Mouse (Mus musculus) c-Kit-positive CD71-positive TER-119-negative erythroid progenitor cells, embryonic 14.5 days (primary cell): ENCODE measurements around the gene Serpina9.

Experiments
- DNase-seq: peaks from one replicate; pipeline ENCODE4 v3.0.0-alpha.2; 2013; ENCODE audit warnings: low read depth

Serpina9 gene

GRCm38 (mm10) chr12:104013620-104014019 is at the start of gene Serpina9:
Gene Serpina9 (minus strand): TSS chr12:104013755.
- DNase-seq = no peak

- DNase-seq = no peak
These were observed 48.3 kb upstream of the Serpina9 start for GRCm38 (mm10) chr12:104061862-104062261.

GRCm38 (mm10) chr12:104060126-104060525 is 46.6 kb upstream of the Serpina9 start:
- no peak for DNase-seq

- DNase-seq = no peak
These were observed 44.0 kb upstream of the Serpina9 start for GRCm38 (mm10) chr12:104057531-104057930.

- no peak for DNase-seq
These were observed 43.5 kb upstream of the Serpina9 start for GRCm38 (mm10) chr12:104057050-104057449.

GRCm38 (mm10) chr12:104055755-104056154 is 42.2 kb upstream of the Serpina9 start:
- DNase-seq = no peak

- DNase-seq = no peak
These were observed 40.4 kb upstream of the Serpina9 start for GRCm38 (mm10) chr12:104053995-104054394.

GRCm38 (mm10) chr12:104045713-104046112 is 32.2 kb upstream of the Serpina9 start:
- no peak for DNase-seq

- no peak for DNase-seq
These were observed 30.8 kb upstream of the Serpina9 start, which contains the start of gene Serpina12 for GRCm38 (mm10) chr12:104044343-104044742. Gene Serpina12 (minus strand): TSS chr12:104044443.

- DNase-seq = no peak
These were observed 29.2 kb upstream of the Serpina9 start for GRCm38 (mm10) chr12:104042753-104043152.

- DNase-seq = no peak
These were observed 27.8 kb upstream of the Serpina9 start for GRCm38 (mm10) chr12:104041401-104041800.

- no peak for DNase-seq
These were observed 24.6 kb upstream of the Serpina9 start for GRCm38 (mm10) chr12:104038181-104038580.

GRCm38 (mm10) chr12:104033752-104034151 is 20.2 kb upstream of the Serpina9 start:
- DNase-seq = no peak

GRCm38 (mm10) chr12:104029986-104030385 is 16.4 kb upstream of the Serpina9 start:
- no peak for DNase-seq

- DNase-seq = no peak
These were observed 1.7 kb upstream of the Serpina9 start for GRCm38 (mm10) chr12:104015280-104015679.

GRCm38 (mm10) chr12:104004689-104005088 is 8.9 kb downstream of the Serpina9 start:
- no peak for DNase-seq

- no peak for DNase-seq
These were observed 10.3 kb downstream of the Serpina9 start for GRCm38 (mm10) chr12:104003238-104003612.

GRCm38 (mm10) chr12:104002569-104003237 is 10.9 kb downstream of the Serpina9 start:
- no peak for DNase-seq

- DNase-seq = no peak
These were observed 13.0 kb downstream of the Serpina9 start for GRCm38 (mm10) chr12:104000594-104000993.

- DNase-seq = no peak
These were observed 13.9 kb downstream of the Serpina9 start for GRCm38 (mm10) chr12:103999611-104000010.

GRCm38 (mm10) chr12:103996513-103996912 is 17.0 kb downstream of the Serpina9 start:
- DNase-seq = no peak

- peak; percentile 22 for DNase-seq
These were observed 18.1 kb downstream of the Serpina9 start for GRCm38 (mm10) chr12:103995292-103996072.

- DNase-seq = no peak
These were observed 20.6 kb downstream of the Serpina9 start for GRCm38 (mm10) chr12:103992945-103993344.
